Mouse (Mus musculus) cerebellum, postnatal 4 days (tissue): ENCODE results near the gene Mlx.

Experiments
- DNase-seq, 2 experiments: peaks; one replicate each; pipeline ENCODE4 v3.0.0; 2022; ENCODE audit warnings: low spot score in 2 of 2, mixed read lengths in 1 of 2

The Mlx gene

GRCm38 (mm10) chr11:101138536-101139181, 51.6 kb downstream of the Mlx start:
- DNase-seq = no peak

GRCm38 (mm10) chr11:101140164-101140819, 53.2 kb downstream of the Mlx start:
- DNase-seq = no peak

DNA sequence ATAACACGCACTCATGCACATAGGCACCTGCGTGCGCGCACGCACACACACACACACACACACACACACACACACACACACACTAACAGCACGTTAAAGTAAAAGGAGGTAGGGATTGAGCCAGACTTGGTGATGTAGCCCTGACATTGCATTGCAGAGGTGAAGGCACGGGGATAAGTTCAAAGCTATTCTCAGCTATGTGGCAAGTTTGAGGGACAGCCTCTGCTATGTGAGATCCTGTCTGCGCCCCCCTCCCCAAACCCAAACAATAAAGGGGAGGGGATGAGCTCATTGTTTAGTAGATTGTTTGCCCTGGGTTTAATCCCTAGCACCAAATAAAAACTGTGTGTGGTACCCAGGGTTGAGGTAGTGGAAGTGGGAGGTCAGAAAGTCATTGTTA, 54.0 kb downstream of the Mlx start:
- no peak for DNase-seq
